Mouse (Mus musculus) midbrain, embryonic 14.5 days (tissue): ENCODE data around the gene Csrp1. TPM values are rescaled to one million over a fixed set of nuclear protein-coding genes. Genes with fewer than 3 reads are reported as not detected.

ENCODE experiments used
- ATAC-seq: fragments of 200-750 bp; cut with Nextera tagmentation; 2 replicates; pipeline ENCODE4 v1.8.0; 2017; ENCODE audit warnings: moderate number of reproducible peaks, moderate library complexity; ENCODE audit not compliant: low FRiP score, low TSS enrichment
- DNase-seq: peaks from one replicate; pipeline ENCODE4 v3.0.0-alpha.2; 2015
- H3K27ac ChIP-seq: fragments of 300-500 bp; sonication (generic); replicated peaks from 2 replicates; pipeline ENCODE4 v1.5.1; 2014; ENCODE audit warnings: mild to moderate bottlenecking, low read depth, low read length, moderate library complexity
- H3K27me3 ChIP-seq: fragments of 300-500 bp; sonication (generic); 2 replicates; pipeline ENCODE4 v1.6.1; 2014; ENCODE audit warnings: low read length, control low read depth, mixed read lengths; ENCODE audit not compliant: control insufficient read depth, insufficient read depth
- H3K36me3 ChIP-seq: fragments of 300-500 bp; sonication (generic); 2 replicates; pipeline ENCODE4 v1.6.1; 2014; ENCODE audit warnings: low read length, control low read depth; ENCODE audit not compliant: control insufficient read depth, insufficient read depth
- H3K4me1 ChIP-seq: fragments of 300-500 bp; sonication (generic); 2 replicates; pipeline ENCODE4 v1.6.1; 2014; ENCODE audit warnings: mild to moderate bottlenecking, antibody characterized with exemption, low read length, control low read depth; ENCODE audit not compliant: control insufficient read depth, insufficient read depth
- H3K4me2 ChIP-seq: fragments of 300-500 bp; sonication (generic); 2 replicates; pipeline ENCODE4 v1.6.1; 2014; ENCODE audit warnings: mild to moderate bottlenecking, low read length, moderate library complexity
- H3K4me3 ChIP-seq: fragments of 300-500 bp; sonication (generic); replicated peaks from 2 replicates; pipeline ENCODE4 v1.5.1; 2014; ENCODE audit warnings: low read depth, low read length
- H3K9ac ChIP-seq: fragments of 300-500 bp; sonication (generic); replicated peaks from 2 replicates; pipeline ENCODE4 v1.6.1; 2014; ENCODE audit warnings: mild to moderate bottlenecking, low read length, moderate library complexity
- H3K9me3 ChIP-seq: fragments of 300-500 bp; sonication (generic); 2 replicates; pipeline ENCODE4 v1.6.1; 2016; ENCODE audit warnings: low read length, control low read depth, mixed read lengths; ENCODE audit not compliant: control insufficient read depth
- WGBS: fragments of 180-500 bp; shearing (Covaris S2); extraction: QIAGEN DNeasy Blood & Tissue Kit; methylation state at CpG from one replicate; pipeline ENCODE4 v1.1.7; 2014; 5-methylcytosine and 5-hydroxymethylcytosine counted together
- polyA plus RNA-seq: library from polyadenylated mRNA; unstranded; fragments of >200 nt; fragmentation: Nextera tagmentation; extraction: Ambion mirVana; gene quantifications from 2 replicates; pipeline ENCODE4 v1.2.1, GENCODE M21; 2014

Csrp1 gene
- polyA plus RNA-seq, 1 experiment from 2014 or later, result 16.1 TPM

DNA sequence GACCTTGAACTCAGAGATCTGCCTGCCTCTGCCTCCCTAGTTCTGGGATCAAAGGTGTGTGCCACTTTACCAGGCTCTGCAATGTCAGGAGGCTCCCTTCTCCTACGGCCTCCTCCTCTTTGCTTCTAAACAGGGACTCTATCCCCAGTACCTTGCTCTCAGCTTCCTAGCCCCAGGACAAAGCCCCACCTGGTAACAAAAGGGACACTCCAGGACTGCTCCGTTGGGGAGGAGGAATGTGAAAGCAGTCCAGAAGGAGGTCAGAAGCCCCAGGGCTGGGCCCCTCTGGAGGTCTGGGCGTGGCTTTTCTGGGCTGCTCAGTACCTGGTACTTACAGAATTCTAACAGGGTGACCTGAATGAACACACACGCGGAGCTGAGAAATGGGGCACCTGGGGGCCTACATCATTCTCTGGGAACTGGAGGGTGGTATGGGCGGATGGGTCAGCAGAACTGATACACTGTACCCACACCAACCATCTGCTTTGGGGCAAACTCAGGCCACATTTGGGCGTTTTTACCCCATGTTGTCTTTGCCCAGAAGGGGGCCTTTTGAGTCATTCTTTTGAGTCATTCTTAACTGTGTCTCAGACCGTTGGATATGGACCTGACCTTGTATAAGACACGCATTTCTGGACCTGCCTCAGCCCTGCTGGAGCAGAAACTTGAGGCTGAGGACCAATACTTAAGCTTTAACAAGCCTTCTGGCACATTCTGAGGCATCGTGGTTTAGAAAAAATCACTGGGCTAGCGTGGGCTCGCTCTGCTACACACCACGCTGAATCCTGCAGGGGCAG is 72.5 kb downstream of the Csrp1 start:
- no peak for DNase-seq
- no peak overlapping the region for H3K27ac ChIP-seq
- no peak for ATAC-seq
- H3K4me2 ChIP-seq, result no peak overlapping the region
- no peak overlapping the region for H3K9ac ChIP-seq
- 68% methylated on average over 13 of the region's 13 CpGs for WGBS
- no peak overlapping the region for H3K4me3 ChIP-seq
- peaks cover 9% of the 10 kb centered on the region for H3K4me1 ChIP-seq
- no peaks in the 10 kb centered on the region for H3K36me3 ChIP-seq
- no peaks in the 10 kb centered on the region for H3K9me3 ChIP-seq
- peaks cover 4% of the 10 kb centered on the region; the same call in 1 of the 2 replicates for H3K27me3 ChIP-seq

DNA sequence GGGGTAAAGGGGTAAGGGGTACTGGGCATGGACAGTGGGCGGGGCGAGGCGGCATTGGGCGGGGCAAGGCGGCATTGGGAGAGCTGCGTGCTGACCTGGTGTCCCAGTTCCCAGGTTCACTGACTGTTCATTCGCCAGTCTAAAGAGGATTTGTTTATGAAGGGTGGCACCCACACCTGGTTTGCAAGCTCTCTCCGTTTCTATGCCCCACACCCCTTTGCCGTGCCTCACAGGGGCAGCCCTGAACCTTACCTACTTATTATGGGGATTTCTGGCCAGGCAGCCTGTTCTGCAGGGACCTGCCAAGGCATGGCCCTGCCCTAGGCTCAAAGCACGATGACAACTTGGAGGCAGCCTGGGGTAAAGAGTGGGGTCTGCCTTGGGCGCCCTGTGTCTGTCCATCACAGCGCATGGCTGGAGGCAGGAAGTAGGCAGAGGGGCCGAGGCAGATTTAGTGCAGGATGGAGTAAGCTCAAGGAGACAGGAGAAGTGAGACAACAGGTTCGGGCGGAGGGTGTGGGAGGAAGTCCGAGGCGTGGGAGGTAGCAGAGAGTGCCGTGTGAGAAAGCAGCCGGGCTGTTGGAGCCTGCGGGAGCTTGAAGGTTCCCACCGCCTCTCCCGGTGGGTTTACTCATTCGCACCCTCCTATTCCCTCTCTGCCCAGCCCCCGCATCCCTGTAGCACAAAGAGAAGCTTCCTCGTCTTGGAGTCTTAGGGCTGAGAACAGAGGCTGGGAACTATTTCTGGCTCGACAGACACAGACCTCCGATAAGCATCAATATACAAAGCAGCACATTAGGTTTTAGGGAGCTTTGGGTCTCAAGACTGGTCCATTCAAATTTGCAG is 73.7 kb downstream of the Csrp1 start:
- ATAC-seq (no peak), DNase-seq (peak; percentile 37)
- Histone ChIP-seq H3K4me3 (peak overlapping the region; percentile 22), H3K9ac (0 out of 2 replicates have a peak overlapping the region, but pooled peaks have one; percentile 26), H3K4me2 (peak overlapping the region; percentile 46), H3K36me3 (no peaks in the 10 kb centered on the region), H3K9me3 (no peaks in the 10 kb centered on the region), H3K27me3 (peaks cover 4% of the 10 kb centered on the region; the same call in 1 of the 2 replicates), H3K4me1 (peaks cover 9% of the 10 kb centered on the region), H3K27ac (no peak overlapping the region)
- WGBS, result 10% methylated on average over 27 of the region's 27 CpGs

DNA sequence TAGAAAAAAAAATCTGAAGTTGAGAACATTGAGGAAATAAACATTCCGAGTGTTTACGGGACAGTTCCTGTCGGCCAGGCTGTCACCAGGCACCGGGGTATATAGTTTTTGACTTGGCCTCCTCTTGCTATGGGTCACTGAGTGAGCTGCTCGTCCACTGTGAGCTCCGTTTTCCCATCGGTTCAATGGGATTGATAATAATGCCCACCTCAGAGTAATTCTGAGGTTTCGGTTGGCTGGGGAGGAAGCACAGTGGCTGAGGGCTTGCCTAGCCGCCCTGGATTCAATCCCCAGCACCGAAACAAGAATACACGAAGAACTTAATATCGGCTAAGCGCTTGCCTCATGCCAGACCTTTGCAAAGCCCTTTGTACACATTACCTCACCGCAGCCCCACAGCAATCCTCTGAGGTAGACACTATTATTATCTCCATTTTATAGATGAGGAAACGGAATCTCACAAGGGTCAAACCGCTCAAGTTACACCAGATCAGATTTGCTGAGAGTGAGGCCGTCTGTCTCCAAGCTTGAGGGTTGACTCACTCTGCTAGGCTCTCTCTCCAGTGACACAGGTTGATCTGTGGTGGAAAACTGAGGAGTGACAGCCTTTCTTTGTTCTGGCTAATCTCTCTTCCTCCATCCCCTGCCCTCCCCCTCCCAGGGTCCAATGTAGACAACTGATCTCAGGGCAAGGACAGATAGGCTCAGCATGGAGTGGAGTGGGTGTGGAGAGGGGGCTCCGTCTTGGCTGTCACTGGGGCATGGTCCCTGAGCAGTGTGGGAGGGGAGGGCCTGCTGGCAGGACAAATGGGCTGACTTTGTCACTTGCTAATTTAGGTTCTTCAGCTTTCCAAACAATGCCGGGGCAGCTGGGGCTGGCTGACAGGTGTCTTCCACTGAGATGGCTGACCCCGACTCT is 74.6 kb downstream of the Csrp1 start:
- peaks cover 9% of the 10 kb centered on the region for H3K4me1 ChIP-seq
- peaks cover 4% of the 10 kb centered on the region; the same call in 1 of the 2 replicates for H3K27me3 ChIP-seq
- no peaks in the 10 kb centered on the region for H3K9me3 ChIP-seq
- no peak overlapping the region for H3K27ac ChIP-seq
- H3K4me2 ChIP-seq, result peak overlapping the region; percentile 46
- H3K4me3 ChIP-seq, result no peak overlapping the region
- no peaks in the 10 kb centered on the region for H3K36me3 ChIP-seq
- DNase-seq (peak; percentile 23), ATAC-seq (peak; percentile 43; the same call in 1 of the 2 replicates)
- H3K9ac ChIP-seq, result no peak overlapping the region
- 15% methylated on average over 20 of the region's 20 CpGs for WGBS

DNA sequence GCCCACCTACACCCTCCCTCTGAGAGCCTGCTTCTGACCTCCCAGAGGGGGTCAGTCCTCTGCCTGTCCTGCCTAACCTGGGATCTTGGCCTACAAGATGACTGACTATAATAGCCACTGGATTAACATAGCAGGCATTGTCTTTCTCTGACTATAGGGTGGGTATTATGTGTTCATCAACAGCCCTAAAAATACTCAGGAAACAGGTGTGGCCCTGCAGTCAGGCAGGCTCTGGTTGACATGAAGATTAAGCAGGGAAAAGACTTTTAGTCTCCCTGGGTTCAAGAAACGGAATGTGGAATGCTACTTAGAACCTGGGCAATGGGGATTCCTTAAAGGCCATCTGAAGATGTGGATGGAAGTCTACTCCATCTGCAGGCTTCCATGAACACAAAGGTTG is 78.6 kb downstream of the Csrp1 start:
- Histone ChIP-seq H3K4me2 (no peak overlapping the region), H3K4me3 (no peak overlapping the region), H3K9me3 (no peaks in the 10 kb centered on the region), H3K4me1 (peaks cover 15% of the 10 kb centered on the region), H3K9ac (no peak overlapping the region), H3K27me3 (peaks cover 4% of the 10 kb centered on the region; the same call in 1 of the 2 replicates), H3K27ac (no peak overlapping the region), H3K36me3 (no peaks in the 10 kb centered on the region)
- 79% methylated on average over 1 of the region's 1 CpGs for WGBS
- ATAC-seq (no peak), DNase-seq (no peak)

DNA sequence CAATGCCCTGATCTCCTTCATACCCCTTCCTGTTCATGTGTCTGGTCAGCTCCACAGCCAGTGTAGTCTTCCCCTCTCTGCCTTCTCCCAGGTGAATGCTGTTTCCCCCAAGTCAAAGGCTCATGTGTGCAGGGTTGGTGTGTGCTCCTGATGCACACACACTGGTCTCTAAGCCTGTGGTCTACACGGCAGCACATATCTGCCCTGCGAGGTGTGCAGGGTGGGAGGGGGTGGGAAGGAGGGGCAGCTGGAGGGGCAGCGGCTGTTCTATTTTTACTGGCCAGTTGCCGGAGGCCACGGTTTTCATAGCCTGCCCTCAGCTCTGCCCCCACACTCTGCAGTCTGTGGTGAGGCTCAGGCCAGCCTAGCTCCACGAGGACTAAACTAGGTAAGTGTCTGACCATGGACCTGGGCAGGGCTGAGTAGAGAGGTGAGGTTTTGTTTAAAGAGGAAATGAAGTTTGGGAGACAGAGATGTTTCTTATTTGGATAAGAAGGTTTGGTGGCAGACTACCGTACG is 79.3 kb downstream of the Csrp1 start:
- Histone ChIP-seq H3K4me2 (no peak overlapping the region), H3K4me1 (peaks cover 15% of the 10 kb centered on the region), H3K27ac (no peak overlapping the region), H3K27me3 (peaks cover 4% of the 10 kb centered on the region; the same call in 1 of the 2 replicates), H3K9me3 (no peaks in the 10 kb centered on the region), H3K4me3 (no peak overlapping the region), H3K36me3 (no peaks in the 10 kb centered on the region), H3K9ac (no peak overlapping the region)
- DNase-seq, result no peak
- ATAC-seq, result no peak
- WGBS, result 79% methylated on average over 8 of the region's 8 CpGs

DNA sequence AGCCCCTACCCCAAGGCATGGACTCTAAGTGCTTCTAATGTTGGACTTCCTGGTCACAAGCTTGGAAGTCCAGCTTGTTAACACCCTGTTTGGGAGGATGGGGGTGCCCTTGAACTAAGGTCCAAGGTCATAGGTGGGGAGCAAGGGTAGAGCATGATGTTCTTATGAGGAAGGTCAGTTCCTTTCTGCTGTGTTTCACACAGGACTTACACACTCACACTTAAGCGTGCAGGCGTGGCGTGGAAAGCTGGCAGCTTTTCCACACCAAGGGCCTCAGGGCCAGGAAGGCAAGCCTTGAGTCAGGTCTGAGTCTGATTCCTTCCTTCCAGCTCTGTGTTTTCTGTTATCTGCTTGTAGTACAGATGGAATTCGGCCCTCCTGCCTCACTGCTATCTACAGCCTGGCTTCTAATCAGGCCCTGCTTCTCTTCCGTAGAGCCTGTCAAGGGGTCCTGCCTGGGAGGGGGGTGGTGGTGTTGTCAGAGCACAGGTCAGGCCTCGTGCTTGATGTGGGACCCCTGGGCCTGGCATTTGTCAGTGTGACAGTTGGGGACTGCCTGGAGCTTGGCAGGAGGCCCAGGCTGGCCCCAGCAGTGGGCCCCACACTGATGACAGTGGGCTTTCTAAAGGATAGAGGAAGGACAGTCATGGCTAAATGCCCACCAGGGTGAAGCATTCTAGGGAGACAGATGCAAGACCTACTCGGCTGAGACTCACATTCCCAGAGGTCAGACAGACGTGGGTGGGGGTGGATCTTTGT is 80.5 kb downstream of the Csrp1 start:
- ATAC-seq (no peak; the same call in 1 of the 2 replicates), DNase-seq (peak; percentile 21)
- no peaks in the 10 kb centered on the region for H3K36me3 ChIP-seq
- H3K4me3 ChIP-seq, result no peak overlapping the region
- no peaks in the 10 kb centered on the region for H3K27me3 ChIP-seq
- WGBS, result 50% methylated on average over 8 of the region's 8 CpGs
- H3K4me2 ChIP-seq, result no peak overlapping the region
- H3K27ac ChIP-seq, result no peak overlapping the region
- no peaks in the 10 kb centered on the region for H3K9me3 ChIP-seq
- no peak overlapping the region for H3K9ac ChIP-seq
- peaks cover 6% of the 10 kb centered on the region for H3K4me1 ChIP-seq
